Mouse (Mus musculus): ENCODE data around the gene Myo1f.

DNA sequence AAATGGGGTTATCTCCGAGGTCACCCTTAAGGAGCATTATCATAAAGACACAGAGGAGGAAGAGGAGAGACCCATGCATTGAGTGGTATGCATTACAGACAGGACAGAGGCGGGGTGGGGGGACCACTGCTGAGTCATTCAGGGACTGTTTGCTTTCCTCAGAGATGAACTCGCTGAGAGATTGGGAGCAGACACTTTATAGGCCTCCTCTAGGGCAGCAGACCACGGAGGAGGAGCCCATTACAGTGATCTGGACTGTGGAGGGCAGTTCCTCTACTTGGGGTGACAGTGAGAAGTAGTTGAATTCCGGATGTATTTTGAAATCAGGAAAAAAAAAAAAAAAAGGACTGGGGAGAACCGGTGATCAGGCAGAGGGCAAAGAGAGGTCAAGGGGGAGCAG is 84.2 kb downstream of the Myo1f start:
- TF ChIP-seq CTCF (conservative IDR thresholded peaks at IDR 0.05; ENCODE audit: low read length) (no peak), POU5F1 (IDR thresholded peaks at IDR 0.05; ENCODE audit: borderline replicate concordance, low read length) (no peak)

Measured in E14TG2a.4 (cell line).